Mouse (Mus musculus): ENCODE results near the gene Pias4. TPM values are rescaled to one million over a fixed set of nuclear protein-coding genes. Genes with fewer than 3 reads are reported as not detected.
A peak's percentile ranks its signal among the peaks of the same experiment; 100 is the strongest.

Gene Pias4
- total and polyA plus RNA-seq, 3 experiments: 21.0 to 40.4 TPM; not detected in 1

- peak; percentile 47; the same call in 1 of the 2 replicates for TF ChIP-seq SIN3A (IDR thresholded peaks at IDR 0.05; ENCODE audit: low read length)
- TF ChIP-seq SMC3 (IDR thresholded peaks at IDR 0.05; ENCODE audit: low read depth, low read length): no peak
- no peak for TF ChIP-seq BHLHE40 (IDR thresholded peaks at IDR 0.05; ENCODE audit: borderline replicate concordance, low read depth, low read length)
- peak; percentile 30; the same call in 1 of the 2 replicates for TF ChIP-seq MAZ (IDR thresholded peaks at IDR 0.05; ENCODE audit: low read depth, low read length)
- peak; percentile 52 for TF ChIP-seq MXI1 (IDR thresholded peaks at IDR 0.05; ENCODE audit: low read depth, low read length)
- no peak for TF ChIP-seq TBP (IDR thresholded peaks at IDR 0.05; ENCODE audit: low read depth, low read length)
- TF ChIP-seq HCFC1 (IDR thresholded peaks at IDR 0.05; ENCODE audit: low read depth, low read length): peak; percentile 67
- peak; percentile 67; the same call in 1 of the 2 replicates for TF ChIP-seq MYC (IDR thresholded peaks at IDR 0.05; ENCODE audit: low read depth, low read length)
- TF ChIP-seq CTCF (IDR thresholded peaks at IDR 0.05 in 2 of 3, conservative IDR thresholded peaks at IDR 0.05 in 1 of 3; ENCODE audit: control insufficient read depth in 1 of 3, insufficient read depth in 1 of 3, low read depth in 2 of 3, low read length in 3 of 3, poor library complexity in 1 of 3, severe bottlenecking in 1 of 3): no peak
- no peak for TF ChIP-seq CHD1 (IDR thresholded peaks at IDR 0.05; ENCODE audit: low read depth, low read length)
- no peak for TF ChIP-seq MAFK (IDR thresholded peaks at IDR 0.05; ENCODE audit: borderline replicate concordance, low read depth, low read length)
Measured at GRCm38 (mm10) chr10:81192270-81192967, 24.7 kb upstream of the Pias4 start (continued).

GRCm38 (mm10) chr10:81191342-81191982 is 23.7 kb upstream of the Pias4 start:
- Histone ChIP-seq H3K9ac (ENCODE audit: control insufficient read depth, low read depth, low read length, poor library complexity, severe bottlenecking) (peak overlapping the region; percentile 93; the same call in 1 of the 2 replicates), H3K27ac (ENCODE audit: control insufficient read depth, low read depth, low read length) (no peak overlapping the region), H3K4me1 (ENCODE audit: control insufficient read depth in 1 of 2, insufficient read depth in 2 of 2, low read length in 2 of 2) (peaks cover 0 to 14% of the 10 kb centered on the region in 2 experiments; a peak in 2 of 4 replicates)

GRCm38 (mm10) chr10:81190912-81191321 is 23.2 kb upstream of the Pias4 start:
- TF ChIP-seq CHD2 (IDR thresholded peaks at IDR 0.05; ENCODE audit: low read length) (no peak), GABPA (IDR thresholded peaks at IDR 0.05; ENCODE audit: low read depth, low read length) (no peak), UBTF (IDR thresholded peaks at IDR 0.05; ENCODE audit: borderline replicate concordance, insufficient read depth, low read depth, low read length) (no peak), MYC (IDR thresholded peaks at IDR 0.05; ENCODE audit: low read depth, low read length) (no peak), CTCF (IDR thresholded peaks at IDR 0.05 in 2 of 3, conservative IDR thresholded peaks at IDR 0.05 in 1 of 3; ENCODE audit: control insufficient read depth in 1 of 3, insufficient read depth in 1 of 3, low read depth in 2 of 3, low read length in 3 of 3, poor library complexity in 1 of 3, severe bottlenecking in 1 of 3) (peak; percentile 22 to 39 (median 35)), TBP (IDR thresholded peaks at IDR 0.05; ENCODE audit: low read depth, low read length) (no peak)
- no peak overlapping the region for H3K4me3 ChIP-seq (ENCODE audit: control insufficient read depth in 1 of 2, insufficient read depth in 1 of 2, low read depth in 2 of 2, low read length in 2 of 2)
- no peak overlapping the region for H3K9ac ChIP-seq (ENCODE audit: control insufficient read depth, low read depth, low read length, poor library complexity, severe bottlenecking)
- no peaks in the 10 kb centered on the region for H3K36me3 ChIP-seq (ENCODE audit: control insufficient read depth in 1 of 2, insufficient read depth in 2 of 2, low read length in 2 of 2)
- H3K27ac ChIP-seq (ENCODE audit: control insufficient read depth, low read depth, low read length): no peak overlapping the region
- no peaks in the 10 kb centered on the region for H3K27me3 ChIP-seq (ENCODE audit: control insufficient read depth in 1 of 2, insufficient read depth in 2 of 2, low read length in 2 of 2)
- peaks cover 3% of the 10 kb centered on the region; the same call in 1 of the 2 replicates for H3K79me2 ChIP-seq (ENCODE audit: control insufficient read depth, insufficient read depth, low read length, poor library complexity)
- peaks cover 0 to 14% of the 10 kb centered on the region in 2 experiments; a peak in 2 of 4 replicates for H3K4me1 ChIP-seq (ENCODE audit: control insufficient read depth in 1 of 2, insufficient read depth in 2 of 2, low read length in 2 of 2)
- DNase-seq (ENCODE audit: low read depth, low spot score): peak; percentile 34
- H3K9me3 ChIP-seq (replicated peaks; ENCODE audit: insufficient read depth, low read length): no peaks in the 10 kb centered on the region

More at GRCm38 (mm10) chr10:81191342-81191982, 23.7 kb upstream of the Pias4 start:
- Histone ChIP-seq H3K4me3 (ENCODE audit: control insufficient read depth in 1 of 2, insufficient read depth in 1 of 2, low read depth in 2 of 2, low read length in 2 of 2) (no peak overlapping the region; a peak in 1 of 4 replicates), H3K79me2 (ENCODE audit: control insufficient read depth, insufficient read depth, low read length, poor library complexity) (peaks cover 3% of the 10 kb centered on the region; the same call in 1 of the 2 replicates), H3K36me3 (ENCODE audit: control insufficient read depth in 1 of 2, insufficient read depth in 2 of 2, low read length in 2 of 2) (no peaks in the 10 kb centered on the region), H3K27me3 (ENCODE audit: control insufficient read depth in 1 of 2, insufficient read depth in 2 of 2, low read length in 2 of 2) (no peaks in the 10 kb centered on the region), H3K9me3 (replicated peaks; ENCODE audit: insufficient read depth, low read length) (no peaks in the 10 kb centered on the region)
- TF ChIP-seq SMC3 (IDR thresholded peaks at IDR 0.05; ENCODE audit: low read depth, low read length): no peak
- DNase-seq (ENCODE audit: low read depth, low spot score): no peak

Measured in MEL (cell line).